Mouse (Mus musculus): ENCODE data around the gene Clic1.

Clic1 gene

DNA sequence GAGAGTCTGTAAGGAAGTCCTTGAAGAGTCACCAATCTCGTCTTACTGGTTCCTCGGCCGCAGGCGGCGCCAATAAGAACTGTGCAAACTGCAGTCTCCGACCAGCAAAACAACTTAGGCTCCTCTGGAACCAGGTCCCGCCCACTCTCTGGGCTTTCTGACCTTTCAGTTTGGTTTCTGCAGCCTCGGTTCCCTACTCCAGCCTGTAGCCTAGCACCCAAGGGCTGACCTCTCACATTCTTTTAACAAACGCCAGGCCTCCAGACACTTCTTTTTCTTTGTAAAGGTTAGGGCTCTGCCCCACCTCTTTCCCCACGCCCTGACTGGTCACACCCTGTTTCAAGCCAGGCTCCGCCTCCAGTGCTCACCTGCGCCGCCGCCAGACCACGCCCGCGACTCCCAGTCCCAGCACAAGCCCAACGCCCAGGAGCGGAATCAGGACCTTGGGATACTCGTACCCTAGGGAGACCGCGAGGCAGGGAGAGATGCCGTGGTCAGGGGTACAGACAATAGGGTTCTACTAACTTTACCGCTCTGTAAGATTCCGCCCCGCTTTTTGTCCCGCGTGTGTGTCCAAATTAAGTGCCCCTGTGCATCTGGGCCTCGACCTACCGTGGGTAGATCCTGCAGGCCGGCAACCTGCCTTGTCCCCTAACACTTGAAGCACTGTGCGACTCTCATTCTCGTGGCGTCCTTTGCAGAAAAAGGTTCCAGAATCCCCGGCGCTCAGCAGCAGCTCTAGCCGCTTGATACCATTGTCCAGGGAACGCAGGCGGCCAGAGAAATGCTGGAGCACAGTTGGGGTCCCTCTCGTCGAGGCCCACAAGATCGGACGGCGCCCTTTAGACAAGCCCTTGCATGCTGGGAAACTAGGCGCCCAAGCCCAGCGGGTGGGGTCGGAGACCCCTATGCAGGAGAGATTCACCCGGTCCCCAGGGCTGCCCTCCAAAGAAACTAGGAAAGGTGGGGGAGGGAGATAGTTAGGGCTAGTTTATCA, 15.5 kb downstream of the Clic1 start, which contains the start of gene Ly6g6c:
Gene Ly6g6c (plus strand): TSS at position 438 of the 997 bp plus-strand sequence.
- DNase-seq: no peak

DNA sequence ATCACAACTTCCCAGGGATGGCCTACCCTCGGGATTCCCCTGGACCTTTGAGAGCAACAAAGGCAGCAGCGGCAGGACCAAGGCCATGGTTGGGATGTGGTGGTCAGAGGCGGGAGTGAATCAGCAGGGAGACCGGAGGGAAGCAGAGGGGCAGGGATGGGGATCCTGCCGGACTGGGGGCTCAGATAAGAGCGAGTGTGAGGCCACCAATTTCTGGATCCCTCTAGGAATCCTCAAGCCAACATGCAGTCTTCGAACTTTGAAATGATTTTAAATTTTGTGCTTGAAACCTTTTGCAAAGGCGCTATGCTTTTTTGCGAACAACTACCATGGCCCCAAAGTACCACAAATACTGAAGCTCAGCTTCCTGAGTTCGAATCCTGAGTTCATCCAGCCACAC, 16.3 kb downstream of the Clic1 start, which contains the start of gene Mpig6b:
Gene Mpig6b (minus strand): TSS at position 101 of the 400 bp plus-strand sequence.
- no peak for DNase-seq

DNA sequence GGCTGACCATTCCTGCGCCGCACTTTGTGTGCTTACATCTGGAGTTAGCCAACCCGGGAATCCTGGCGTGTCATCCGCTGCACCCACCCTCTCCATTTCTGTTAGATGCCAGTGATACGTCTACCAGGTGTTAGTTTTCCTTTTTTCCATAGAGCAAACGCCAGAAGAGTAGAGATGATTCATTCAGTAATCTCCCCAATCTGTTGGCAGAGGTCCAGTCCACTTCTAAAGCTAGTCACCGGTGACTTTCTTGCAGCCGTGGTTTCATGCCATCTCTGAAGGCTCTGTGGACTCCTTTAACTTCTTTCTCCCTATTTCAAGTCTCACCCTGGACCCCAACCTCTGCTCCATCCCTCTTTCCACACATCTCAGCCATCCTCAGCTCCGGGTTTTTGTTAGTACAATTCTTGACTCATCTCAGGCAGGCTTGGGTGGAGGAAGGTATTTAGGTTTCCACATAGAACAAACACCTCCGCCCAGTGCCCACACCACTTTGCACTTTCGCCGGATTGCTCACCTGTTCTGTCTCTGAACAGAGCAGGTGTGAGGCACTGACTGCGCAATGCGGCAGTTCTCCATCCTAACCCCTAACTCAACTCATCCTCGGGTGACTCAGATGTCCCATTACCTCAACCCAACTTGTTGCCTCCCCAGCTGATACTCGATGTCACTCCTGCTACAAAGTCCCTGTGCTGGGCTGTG, 18.6 kb downstream of the Clic1 start:
- DNase-seq: peak; percentile 30

- DNase-seq: no peak
Observed at GRCm38 (mm10) chr17:35070556-35071229, 20.9 kb downstream of the Clic1 start.

DNA sequence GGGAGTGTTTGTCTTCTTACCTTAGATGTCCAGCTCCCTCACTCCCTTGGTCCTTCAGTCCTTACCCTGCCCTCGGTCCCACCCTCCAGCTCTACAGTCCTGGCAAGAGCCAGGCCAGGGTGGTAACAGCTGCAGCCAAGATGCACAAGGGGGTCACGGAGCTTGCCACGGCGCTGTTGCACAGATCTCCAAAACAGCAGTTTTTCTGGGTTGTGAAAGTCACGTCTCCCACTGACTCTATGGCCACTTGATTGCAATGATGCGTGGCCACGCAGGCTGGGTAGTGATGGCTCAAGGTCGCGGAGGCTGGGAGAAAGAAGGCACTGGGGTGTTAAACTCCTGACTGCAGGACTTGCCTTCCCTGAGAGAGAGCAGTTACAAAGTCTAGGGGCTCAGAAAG, 21.7 kb downstream of the Clic1 start:
- no peak for DNase-seq

DNA sequence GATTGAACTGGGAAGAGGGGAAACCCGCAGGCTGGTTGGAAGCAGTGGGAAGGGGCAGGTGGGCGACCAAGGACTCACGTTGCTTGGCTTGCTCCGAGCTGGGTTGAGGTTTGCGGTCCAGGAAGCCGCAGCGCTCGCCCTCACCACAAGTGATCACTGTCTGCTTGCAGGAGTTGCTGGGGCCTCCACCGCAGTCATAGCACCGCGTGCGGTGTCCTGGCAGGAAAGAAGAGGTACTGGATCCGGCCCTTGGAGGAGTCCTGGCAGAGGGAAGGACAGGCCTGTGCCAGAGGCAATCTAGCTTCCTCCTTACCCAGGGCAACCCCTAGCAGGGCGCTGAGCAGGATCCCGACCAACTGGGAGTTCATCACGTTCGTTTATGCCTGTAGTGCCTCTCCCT, 24.3 kb downstream of the Clic1 start:
- no peak for DNase-seq

- no peak for DNase-seq
Observed at GRCm38 (mm10) chr17:35076507-35077176, 26.9 kb downstream of the Clic1 start, which contains the start of gene Ly6g6e. Gene Ly6g6e (plus strand): TSS chr17:35076902.

DNA sequence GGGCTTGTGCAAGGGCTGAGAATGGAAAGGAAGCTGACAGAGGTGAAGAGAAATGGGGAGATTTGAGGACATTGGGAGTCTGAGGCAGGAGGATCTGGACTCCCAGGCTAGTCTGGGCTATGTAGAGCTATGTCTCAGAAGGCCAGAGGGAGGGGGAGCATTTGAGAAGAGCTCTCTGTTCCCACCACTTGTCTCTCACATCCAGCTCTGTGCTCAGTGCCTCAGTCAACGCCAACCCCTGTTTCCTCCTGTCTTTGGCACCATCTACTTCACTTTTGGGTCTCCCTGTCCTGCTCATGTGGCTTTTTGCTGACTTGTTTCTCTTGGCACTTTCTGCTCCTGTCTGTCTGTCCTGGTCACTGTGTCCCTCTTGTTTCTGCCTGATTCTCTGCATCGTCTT, 27.5 kb downstream of the Clic1 start:
- DNase-seq: no peak

GRCm38 (mm10) chr17:35077786-35078233, 28.0 kb downstream of the Clic1 start, which contains the start of gene Ly6g6d:
Gene Ly6g6d (minus strand): TSS chr17:35078065.
- no peak for DNase-seq

DNA sequence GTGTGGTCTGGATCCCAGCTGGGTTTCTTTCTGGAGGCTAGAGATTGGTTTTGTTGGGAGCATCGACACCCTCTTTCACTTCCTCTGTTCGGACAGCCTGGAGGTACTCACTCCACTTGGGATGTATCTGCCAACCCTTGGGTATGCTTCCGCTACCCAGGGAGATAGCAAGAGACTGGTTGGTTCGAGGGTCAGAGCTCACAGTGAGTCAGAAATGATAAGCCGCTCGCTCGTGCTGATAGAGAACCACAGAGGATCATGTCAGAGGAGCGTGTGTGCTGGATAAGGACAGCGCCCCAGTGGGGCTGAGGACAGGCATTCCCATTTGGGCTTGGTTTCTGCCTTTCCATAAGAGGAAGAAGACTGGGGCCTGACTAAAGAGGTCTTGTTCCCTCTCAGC, 30.0 kb downstream of the Clic1 start:
- DNase-seq: no peak

- no peak for DNase-seq
Observed at GRCm38 (mm10) chr17:35080248-35080647, 30.5 kb downstream of the Clic1 start.

GRCm38 (mm10) chr17:35080710-35081109, 30.9 kb downstream of the Clic1 start:
- DNase-seq: no peak

- no peak for DNase-seq
Observed at GRCm38 (mm10) chr17:35082841-35083576, 33.2 kb downstream of the Clic1 start.

DNA sequence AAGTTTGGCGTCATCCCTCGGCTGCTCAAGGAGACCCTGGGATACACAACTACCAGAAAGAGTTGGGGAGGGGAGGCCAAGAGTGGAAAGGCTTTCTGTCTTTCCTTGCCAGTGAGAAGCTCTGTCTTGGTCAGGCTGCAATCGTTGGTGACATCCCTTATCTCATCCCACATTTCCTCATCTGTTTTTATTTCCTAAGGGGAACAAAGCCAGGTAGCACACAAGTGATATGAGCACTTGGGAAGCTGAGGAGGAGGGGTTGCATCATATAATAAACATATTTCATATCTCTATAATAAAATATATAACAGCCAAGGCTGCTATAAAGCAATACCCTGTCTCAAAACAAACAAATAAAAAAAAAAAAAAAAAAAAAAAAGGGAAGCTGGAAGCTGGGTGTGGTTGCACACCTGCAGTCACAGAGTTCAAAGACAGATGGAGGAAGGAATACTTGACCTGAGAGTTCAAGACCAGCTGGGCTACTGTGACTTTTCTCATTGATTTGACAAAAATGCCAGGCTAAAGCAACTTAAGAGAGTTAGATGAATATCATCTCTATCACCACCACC, 34.2 kb downstream of the Clic1 start:
- no peak for DNase-seq

DNA sequence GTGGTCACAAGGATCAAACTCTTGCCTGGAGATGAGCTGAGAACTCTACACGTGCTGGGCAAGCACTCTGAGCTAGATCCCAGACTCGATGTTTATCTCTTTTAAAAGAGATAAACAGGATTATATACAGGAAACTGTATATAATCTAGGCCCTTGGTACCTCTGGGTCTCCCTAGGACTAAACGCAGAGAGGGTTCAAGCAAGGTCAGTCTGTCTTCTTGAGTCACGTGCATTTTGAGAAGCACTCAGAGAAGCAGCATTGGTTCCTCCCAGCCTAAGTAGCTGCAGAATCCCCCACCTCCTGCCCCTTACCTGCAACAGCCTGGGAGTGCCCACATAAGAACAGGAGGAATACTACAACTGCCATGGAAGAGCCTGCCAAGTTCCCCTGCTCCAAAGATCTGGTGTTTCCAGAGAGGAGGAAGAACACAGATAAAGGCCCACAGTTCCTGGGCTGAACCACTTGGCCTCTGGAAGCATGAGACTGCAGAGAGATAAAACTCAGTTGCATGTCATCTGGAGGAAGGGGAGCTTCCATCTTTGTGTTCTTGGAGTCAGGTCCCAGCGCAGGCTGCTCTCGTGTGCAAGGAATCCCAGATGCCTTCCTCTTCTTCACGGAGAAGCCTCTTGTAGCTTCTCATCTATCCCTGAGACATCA, 35.6 kb downstream of the Clic1 start, which contains the start of gene Ly6g6f:
Gene Ly6g6f (minus strand): TSS at position 403 of the 658 bp plus-strand sequence.
- no peak for DNase-seq

GRCm38 (mm10) chr17:35088151-35088550, 38.4 kb downstream of the Clic1 start:
- DNase-seq: no peak

DNA sequence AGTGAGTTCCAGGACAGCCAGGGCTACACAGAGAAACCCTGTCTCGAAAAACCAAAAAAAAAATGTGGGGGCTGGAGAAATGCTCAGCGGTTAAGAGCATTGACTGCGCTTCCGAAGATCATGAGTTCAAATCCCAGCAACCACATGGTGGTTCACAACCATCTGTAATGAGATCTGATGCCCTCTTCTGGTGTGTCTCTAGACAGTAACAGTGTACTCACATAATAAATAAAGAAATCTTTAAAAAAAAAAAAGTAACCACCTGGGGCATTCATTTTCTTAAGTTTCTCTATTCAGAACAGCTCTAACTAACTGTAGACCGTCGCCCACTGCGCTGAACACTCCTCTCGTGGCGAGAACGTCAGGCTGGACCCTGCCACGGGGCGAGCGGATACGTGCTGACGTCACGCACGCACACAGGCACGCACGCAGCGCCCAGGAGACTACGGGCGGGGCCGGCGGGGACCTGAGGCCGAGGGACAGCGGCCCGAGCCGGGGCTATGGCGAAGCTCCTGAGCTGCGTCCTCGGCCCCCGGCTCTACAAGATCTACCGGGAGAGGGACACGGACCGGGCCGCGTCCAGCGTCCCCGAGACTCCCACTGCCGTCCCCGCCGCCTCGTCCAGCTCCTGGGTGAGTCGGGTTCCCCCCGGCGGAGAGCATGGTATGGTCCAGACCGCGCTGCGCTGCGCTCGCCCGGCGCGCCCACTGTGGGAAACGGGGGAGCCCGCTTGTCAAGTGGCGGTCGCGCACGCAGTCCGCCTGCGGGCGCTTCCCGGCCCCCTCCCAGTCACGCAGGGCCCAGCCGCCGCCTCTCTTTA, 39.3 kb downstream of the Clic1 start, which contains the start of gene Abhd16a:
Gene Abhd16a (plus strand): TSS at position 439 of the 820 bp plus-strand sequence.
- peak; percentile 97 for DNase-seq

DNA sequence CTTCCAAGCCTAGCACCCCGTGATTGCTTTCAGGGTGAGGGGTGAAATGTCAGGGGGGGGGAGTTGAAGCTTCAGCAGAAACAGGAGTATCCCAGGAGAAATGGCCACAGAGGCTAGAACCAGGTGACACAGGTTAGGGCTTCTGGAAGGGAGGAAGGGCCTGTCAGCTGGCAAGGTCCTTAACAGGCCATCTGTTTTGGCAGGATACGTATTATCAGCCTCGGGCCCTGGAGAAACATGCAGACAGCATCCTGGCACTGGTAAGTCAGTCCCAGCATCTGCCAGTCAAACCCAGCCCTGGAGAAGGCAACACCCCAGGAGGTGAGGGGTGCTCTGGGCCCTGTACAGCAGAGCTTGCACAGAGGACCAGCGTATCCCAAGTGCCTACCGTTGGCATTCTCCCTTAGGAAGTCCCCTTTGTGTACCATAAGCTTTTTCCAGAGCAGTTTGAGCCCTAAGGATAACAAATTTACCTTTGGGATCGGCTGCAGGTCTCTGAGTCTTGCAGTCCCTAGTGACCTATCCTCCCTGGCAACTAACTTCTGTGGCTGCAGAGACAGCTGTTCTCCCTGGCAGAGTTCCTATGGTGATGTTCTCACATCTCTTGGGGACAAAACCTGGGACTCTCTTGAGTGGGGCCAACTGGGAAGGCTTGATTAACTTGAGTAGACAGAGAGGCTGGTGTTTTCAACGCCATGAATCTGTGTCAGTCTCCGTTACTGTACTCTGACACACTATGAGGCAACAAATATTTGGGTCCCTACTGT, 40.6 kb downstream of the Clic1 start:
- DNase-seq: no peak

Measured in right cerebral cortex, postnatal 25 days (tissue).